Mouse (Mus musculus) testis, adult 2 months (tissue): ENCODE data around the gene Sox21.

Experiments
- CTCF ChIP-seq: fragments of 200-500 bp; IDR thresholded peaks from 2 replicates; pipeline ENCODE4 v1.5.1; 2012; ENCODE audit warnings: low read depth, mild to moderate bottlenecking, inconsistent platforms, low read length, moderate library complexity; ENCODE audit not compliant: control insufficient read depth, insufficient read depth, insufficient replicate concordance
- POLR2A ChIP-seq: fragments of 200-500 bp; IDR thresholded peaks from 2 replicates; pipeline ENCODE4 v1.6.1; 2012; ENCODE audit warnings: low read depth, mild to moderate bottlenecking, inconsistent platforms, low read length, moderate library complexity; ENCODE audit not compliant: control insufficient read depth

- no peak for TF ChIP-seq POLR2A
- TF ChIP-seq CTCF: no peak
Observed at GRCm38 (mm10) chr14:118200731-118201130, 36.1 kb downstream of the Sox21 start.
